Mouse (Mus musculus): Measurements from ENCODE around the gene Zfp1.
A peak's percentile ranks its signal among the peaks of the same experiment; 100 is the strongest.

Zfp1 gene

GRCm38 (mm10) chr8:111643264-111644141, at the start of gene Zfp1:
Gene Zfp1 (plus strand): TSS chr8:111643401.
- peak; percentile 96 for DNase-seq

GRCm38 (mm10) chr8:111594044-111594840, 49.0 kb upstream of the Zfp1 start:
- no peak for DNase-seq

GRCm38 (mm10) chr8:111594951-111595350, 48.2 kb upstream of the Zfp1 start:
- DNase-seq, result no peak

GRCm38 (mm10) chr8:111595712-111596484, 47.3 kb upstream of the Zfp1 start:
- no peak for DNase-seq

- DNase-seq, result no peak
Observed at GRCm38 (mm10) chr8:111596485-111596821, 46.7 kb upstream of the Zfp1 start.

GRCm38 (mm10) chr8:111597310-111597709, 45.9 kb upstream of the Zfp1 start:
- DNase-seq, result no peak

- no peak for DNase-seq
Observed at GRCm38 (mm10) chr8:111599707-111600444, 43.3 kb upstream of the Zfp1 start.

- DNase-seq, result peak; percentile 22
Observed at GRCm38 (mm10) chr8:111602050-111602449, 41.2 kb upstream of the Zfp1 start.

- no peak for DNase-seq
Observed at GRCm38 (mm10) chr8:111604986-111605385, 38.2 kb upstream of the Zfp1 start.

GRCm38 (mm10) chr8:111606961-111607360, 36.2 kb upstream of the Zfp1 start:
- DNase-seq, result no peak

- no peak for DNase-seq
Observed at GRCm38 (mm10) chr8:111607414-111607813, 35.8 kb upstream of the Zfp1 start.

GRCm38 (mm10) chr8:111613181-111613580, 30.0 kb upstream of the Zfp1 start:
- DNase-seq, result no peak

GRCm38 (mm10) chr8:111614786-111615701, 28.2 kb upstream of the Zfp1 start:
- no peak for DNase-seq

GRCm38 (mm10) chr8:111617812-111618211, 25.4 kb upstream of the Zfp1 start:
- no peak for DNase-seq

GRCm38 (mm10) chr8:111618273-111618672, 24.9 kb upstream of the Zfp1 start:
- no peak for DNase-seq

- no peak for DNase-seq
Observed at GRCm38 (mm10) chr8:111619936-111620335, 23.3 kb upstream of the Zfp1 start.

GRCm38 (mm10) chr8:111622104-111622503, 21.1 kb upstream of the Zfp1 start:
- DNase-seq, result no peak

GRCm38 (mm10) chr8:111622553-111622952, 20.6 kb upstream of the Zfp1 start:
- DNase-seq, result no peak

- DNase-seq, result no peak
Observed at GRCm38 (mm10) chr8:111624081-111624852, 18.9 kb upstream of the Zfp1 start.

GRCm38 (mm10) chr8:111624853-111625221, 18.4 kb upstream of the Zfp1 start:
- no peak for DNase-seq
